Mouse (Mus musculus) hindbrain, embryonic 11.5 days (tissue): ENCODE measurements at regions not wholly inside any gene's neighbourhood (a gene's known extent, or its start where the extent isn't known, plus 50 kb on each side); places are given as distances from the start of the nearest gene placed in this dataset.

ENCODE experiments used
- ATAC-seq: fragments of 200-750 bp; cut with Nextera tagmentation; 2 replicates; pipeline ENCODE4 v1.8.0; 2017; ENCODE audit warnings: mild to moderate bottlenecking, moderate TSS enrichment, moderate library complexity; ENCODE audit not compliant: low FRiP score
- DNase-seq: peaks from one replicate; pipeline ENCODE4 v3.0.0-alpha.2; 2015; ENCODE audit warnings: low spot score
- H3K27ac ChIP-seq: fragments of 300-500 bp; sonication (generic); 2 replicates; pipeline ENCODE4 v1.5.1; 2014; ENCODE audit warnings: mild to moderate bottlenecking, low read depth, low read length
- H3K27me3 ChIP-seq: fragments of 300-500 bp; sonication (generic); 2 replicates; pipeline ENCODE4 v1.6.1; 2014; ENCODE audit warnings: mild to moderate bottlenecking, low read length, moderate library complexity, mixed read lengths; ENCODE audit not compliant: control insufficient read depth, insufficient read depth
- H3K36me3 ChIP-seq: fragments of 300-500 bp; sonication (generic); 2 replicates; pipeline ENCODE4 v1.6.1; 2014; ENCODE audit warnings: mild to moderate bottlenecking, low read length, moderate library complexity, mixed read lengths; ENCODE audit not compliant: control insufficient read depth, insufficient read depth
- H3K4me1 ChIP-seq: fragments of 300-500 bp; sonication (generic); replicated peaks from 2 replicates; pipeline ENCODE4 v1.6.1; 2014; ENCODE audit warnings: low read length, mixed read lengths; ENCODE audit not compliant: control insufficient read depth, insufficient read depth
- H3K4me2 ChIP-seq: fragments of 300-500 bp; sonication (generic); replicated peaks from 2 replicates; pipeline ENCODE4 v1.6.1; 2014; ENCODE audit warnings: mild to moderate bottlenecking, low read depth, low read length
- H3K4me3 ChIP-seq: fragments of 300-500 bp; sonication (generic); 2 replicates; pipeline ENCODE4 v1.5.1; 2014; ENCODE audit warnings: low read depth, low read length
- H3K9ac ChIP-seq: fragments of 300-500 bp; sonication (generic); 2 replicates; pipeline ENCODE4 v1.6.1; 2014; ENCODE audit warnings: low read depth, low read length
- H3K9me3 ChIP-seq: fragments of 300-500 bp; sonication (generic); 2 replicates; pipeline ENCODE4 v1.6.1; 2016; ENCODE audit warnings: low read length; ENCODE audit not compliant: control insufficient read depth
- WGBS: fragments of 180-500 bp; shearing (Covaris S2); extraction: QIAGEN DNeasy Blood & Tissue Kit; methylation state at CpG from one replicate; pipeline ENCODE4 v1.1.7; 2014; 5-methylcytosine and 5-hydroxymethylcytosine counted together

- DNase-seq (no peak), ATAC-seq (no peak)
- H3K27ac ChIP-seq = no peak overlapping the region
- no peaks in the 10 kb centered on the region for H3K9me3 ChIP-seq
- H3K4me2 ChIP-seq = no peak overlapping the region
- 52% methylated on average over 7 of the region's 7 CpGs for WGBS
- no peak overlapping the region for H3K4me3 ChIP-seq
- no peaks in the 10 kb centered on the region for H3K36me3 ChIP-seq
- H3K4me1 ChIP-seq = no peaks in the 10 kb centered on the region
- no peak overlapping the region for H3K9ac ChIP-seq
- no peaks in the 10 kb centered on the region for H3K27me3 ChIP-seq
Observed at GRCm38 (mm10) chr10:100746151-100746550, 155.9 kb downstream of the 1700017N19Rik start.

DNA sequence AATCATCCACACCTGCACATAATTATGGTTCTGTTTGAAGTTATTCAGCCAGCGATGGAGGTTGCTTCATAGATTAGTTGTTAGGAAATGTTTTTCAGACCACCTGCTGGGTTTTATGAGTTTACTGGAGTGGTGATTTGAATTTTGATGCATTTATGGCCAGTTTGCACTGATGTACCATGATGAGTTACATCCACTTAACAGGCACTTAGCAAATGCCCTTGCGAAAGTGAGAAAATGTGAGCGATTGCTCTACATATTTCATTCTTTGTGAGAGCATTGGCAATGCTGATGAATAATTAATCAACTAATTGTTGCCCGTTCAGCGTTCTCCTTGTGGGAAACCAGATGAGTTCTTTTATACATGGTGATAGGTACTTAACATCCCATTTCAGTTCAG lies 164.7 kb downstream of the 1700017N19Rik start:
- Histone ChIP-seq H3K27me3 (no peaks in the 10 kb centered on the region), H3K4me2 (no peak overlapping the region), H3K4me3 (no peak overlapping the region), H3K9me3 (no peaks in the 10 kb centered on the region), H3K9ac (no peak overlapping the region), H3K4me1 (no peaks in the 10 kb centered on the region), H3K36me3 (no peaks in the 10 kb centered on the region), H3K27ac (no peak overlapping the region)
- WGBS = 68% methylated on average over 5 of the region's 5 CpGs
- ATAC-seq (no peak), DNase-seq (no peak)

DNA sequence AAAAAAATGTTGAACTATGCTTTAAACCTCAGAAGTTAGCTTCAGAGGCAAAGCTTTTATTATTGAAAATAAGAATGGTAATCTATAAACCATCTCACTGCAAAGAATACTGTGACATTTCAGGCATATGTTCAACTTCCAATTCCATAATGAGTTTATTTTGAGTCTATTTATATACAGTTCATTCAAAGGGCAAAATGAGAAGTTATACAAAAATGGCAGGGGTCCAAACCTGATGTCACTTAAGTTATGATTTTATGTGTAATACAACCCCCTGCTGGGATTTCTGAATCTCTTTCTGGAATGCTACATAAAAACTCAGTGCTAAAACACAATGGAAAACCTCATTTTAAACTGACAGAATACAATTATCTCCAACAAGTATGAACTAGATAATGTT lies 184.0 kb downstream of the 1700017N19Rik start:
- Histone ChIP-seq H3K4me1 (no peaks in the 10 kb centered on the region), H3K4me3 (no peak overlapping the region), H3K27me3 (no peaks in the 10 kb centered on the region), H3K9me3 (no peaks in the 10 kb centered on the region), H3K27ac (no peak overlapping the region), H3K4me2 (no peak overlapping the region), H3K36me3 (no peaks in the 10 kb centered on the region), H3K9ac (no peak overlapping the region)
- ATAC-seq (no peak), DNase-seq (no peak)

- Histone ChIP-seq H3K27ac (no peak overlapping the region), H3K36me3 (no peaks in the 10 kb centered on the region), H3K27me3 (no peaks in the 10 kb centered on the region), H3K4me2 (no peak overlapping the region), H3K4me3 (no peak overlapping the region), H3K4me1 (no peaks in the 10 kb centered on the region), H3K9ac (no peak overlapping the region), H3K9me3 (no peaks in the 10 kb centered on the region)
- 65% methylated on average over 3 of the region's 3 CpGs for WGBS
- DNase-seq = no peak
- ATAC-seq = no peak
Observed at GRCm38 (mm10) chr10:100792166-100792565, 201.9 kb downstream of the 1700017N19Rik start.

DNA sequence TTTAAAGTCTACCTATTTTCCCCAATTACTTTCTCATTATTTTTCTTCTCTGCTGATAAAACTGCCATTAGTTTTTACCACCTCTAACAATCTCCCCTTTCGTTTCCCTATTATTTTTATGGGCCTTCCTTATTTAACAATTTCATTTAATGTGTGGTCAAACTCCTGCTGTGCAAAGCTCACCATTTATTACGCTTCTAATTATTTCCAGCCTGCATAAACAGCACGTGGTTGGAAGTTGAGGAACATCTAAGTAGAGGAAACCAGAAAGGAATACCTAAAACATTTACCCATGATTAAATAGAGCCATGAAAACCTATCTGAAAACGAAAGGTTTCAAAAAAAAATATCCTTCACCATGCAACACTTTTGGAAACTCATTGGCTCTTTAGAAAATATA lies 202.3 kb downstream of the 1700017N19Rik start:
- WGBS = 61% methylated on average over 4 of the region's 4 CpGs
- no peak overlapping the region for H3K27ac ChIP-seq
- no peaks in the 10 kb centered on the region for H3K9me3 ChIP-seq
- H3K4me3 ChIP-seq = no peak overlapping the region
- no peak overlapping the region for H3K4me2 ChIP-seq
- no peak for DNase-seq
- no peaks in the 10 kb centered on the region for H3K4me1 ChIP-seq
- no peaks in the 10 kb centered on the region for H3K27me3 ChIP-seq
- H3K36me3 ChIP-seq = no peaks in the 10 kb centered on the region
- no peak for ATAC-seq
- H3K9ac ChIP-seq = no peak overlapping the region

DNA sequence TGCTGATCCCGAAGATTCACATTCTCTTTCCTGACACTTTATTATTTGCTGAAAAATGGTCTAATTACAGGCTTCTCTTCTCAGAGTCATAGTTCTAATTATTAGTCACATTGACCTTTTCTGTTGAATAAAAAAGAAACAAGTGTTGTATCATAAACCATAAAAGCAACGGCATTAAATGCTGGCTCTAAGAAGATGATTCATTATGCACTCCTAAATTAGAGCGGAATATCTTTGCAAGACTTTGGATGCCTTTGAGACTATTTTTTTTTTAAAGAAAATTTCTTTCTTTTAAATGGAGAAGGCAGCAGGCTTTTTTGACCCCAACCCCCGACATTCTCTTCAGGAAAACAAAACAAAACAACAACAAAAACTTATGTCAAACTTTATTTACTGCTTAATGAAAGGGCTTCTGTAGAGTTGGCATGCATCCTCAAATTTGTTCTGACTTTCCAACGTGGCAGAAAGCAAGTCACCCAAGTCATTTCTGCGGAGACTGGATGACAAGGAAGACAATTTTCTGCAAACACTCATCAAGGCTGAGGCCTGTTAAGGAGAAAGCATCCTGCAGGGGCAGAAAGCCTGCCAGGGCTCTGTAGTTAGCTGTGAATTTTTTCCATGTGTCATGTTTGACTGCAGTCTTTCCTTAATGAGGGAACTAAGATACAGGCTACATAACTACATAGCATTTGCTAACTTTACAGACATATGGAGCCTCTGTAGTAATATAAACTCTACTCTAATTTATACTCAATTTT lies 205.1 kb downstream of the 1700017N19Rik start:
- H3K4me2 ChIP-seq = no peak overlapping the region
- no peaks in the 10 kb centered on the region for H3K4me1 ChIP-seq
- no peaks in the 10 kb centered on the region for H3K36me3 ChIP-seq
- no peak overlapping the region for H3K4me3 ChIP-seq
- H3K9me3 ChIP-seq = no peaks in the 10 kb centered on the region
- H3K9ac ChIP-seq = no peak overlapping the region
- no peaks in the 10 kb centered on the region for H3K27me3 ChIP-seq
- ATAC-seq (no peak), DNase-seq (no peak)
- WGBS = 77% methylated on average over 6 of the region's 6 CpGs
- no peak overlapping the region for H3K27ac ChIP-seq

- no peaks in the 10 kb centered on the region for H3K4me1 ChIP-seq
- no peaks in the 10 kb centered on the region for H3K27me3 ChIP-seq
- no peak for ATAC-seq
- no peak overlapping the region for H3K4me3 ChIP-seq
- no peak for DNase-seq
- no peak overlapping the region for H3K9ac ChIP-seq
- H3K4me2 ChIP-seq = no peak overlapping the region
- WGBS = 78% methylated on average over 2 of the region's 2 CpGs
- no peaks in the 10 kb centered on the region for H3K9me3 ChIP-seq
- H3K27ac ChIP-seq = no peak overlapping the region
- H3K36me3 ChIP-seq = no peaks in the 10 kb centered on the region
Observed at GRCm38 (mm10) chr10:100811639-100812038, 221.4 kb downstream of the 1700017N19Rik start.

DNA sequence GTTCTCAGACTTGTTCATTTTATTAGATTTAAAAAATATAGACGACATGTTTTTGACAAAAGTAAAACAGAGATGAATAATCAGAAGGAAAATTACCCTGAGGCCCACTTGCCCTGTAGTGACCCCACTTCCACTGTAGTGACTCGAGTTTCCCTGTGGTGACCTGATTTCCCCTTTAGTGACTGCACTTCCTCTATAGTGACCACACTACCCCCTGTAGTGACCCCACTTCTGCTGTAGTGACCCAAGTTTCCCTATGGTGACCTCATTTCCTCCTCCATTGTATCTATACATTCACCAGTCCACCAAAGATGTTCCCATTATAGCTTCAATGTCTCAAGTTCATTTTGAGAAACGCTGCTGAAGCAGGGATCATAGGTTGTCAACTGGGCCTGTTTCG lies 244.5 kb downstream of the 1700017N19Rik start:
- H3K27ac ChIP-seq = no peak overlapping the region
- H3K9ac ChIP-seq = no peak overlapping the region
- no peaks in the 10 kb centered on the region for H3K4me1 ChIP-seq
- H3K4me3 ChIP-seq = no peak overlapping the region
- no peaks in the 10 kb centered on the region for H3K9me3 ChIP-seq
- 71% methylated on average over 4 of the region's 4 CpGs for WGBS
- DNase-seq (no peak), ATAC-seq (no peak)
- H3K27me3 ChIP-seq = no peaks in the 10 kb centered on the region
- H3K36me3 ChIP-seq = no peaks in the 10 kb centered on the region
- no peak overlapping the region for H3K4me2 ChIP-seq

DNA sequence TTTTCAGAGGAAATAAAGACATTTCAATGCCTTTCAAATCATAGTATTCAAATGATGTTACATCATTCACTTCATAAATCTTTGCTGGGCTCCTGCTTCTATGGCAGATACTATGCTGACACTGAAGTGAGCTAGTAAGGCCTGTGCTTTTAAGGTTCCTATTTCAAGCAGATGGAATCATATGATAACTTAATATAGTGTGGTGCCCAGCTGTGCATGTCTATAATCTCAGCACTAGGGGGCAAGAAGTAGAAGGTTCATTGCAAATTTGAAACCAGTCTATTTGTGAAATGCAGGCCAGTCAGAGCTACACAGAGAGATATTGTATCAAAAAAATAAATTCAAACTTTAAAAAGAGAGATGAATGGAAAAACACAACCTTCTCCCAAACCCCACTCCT lies 262.9 kb downstream of the 1700017N19Rik start:
- DNase-seq (no peak), ATAC-seq (no peak)
- Histone ChIP-seq H3K27me3 (no peaks in the 10 kb centered on the region), H3K4me3 (no peak overlapping the region), H3K36me3 (no peaks in the 10 kb centered on the region), H3K27ac (no peak overlapping the region), H3K4me2 (no peak overlapping the region), H3K4me1 (no peaks in the 10 kb centered on the region), H3K9me3 (no peaks in the 10 kb centered on the region), H3K9ac (no peak overlapping the region)
